Mouse (Mus musculus) hindbrain, embryonic 16.5 days (tissue): ENCODE data around the gene Exoc2. TPM values are rescaled to one million over a fixed set of nuclear protein-coding genes. Genes with fewer than 3 reads are reported as not detected.

ENCODE experiments used
- ATAC-seq: fragments of 200-750 bp; cut with Nextera tagmentation; 2 replicates; pipeline ENCODE4 v1.8.0; 2017; ENCODE audit warnings: moderate TSS enrichment, moderate library complexity
- H3K27ac ChIP-seq: fragments of 300-500 bp; sonication (generic); 2 replicates; pipeline ENCODE4 v1.5.1; 2014; ENCODE audit warnings: low read depth, mild to moderate bottlenecking, control low read depth, low read length, moderate library complexity
- H3K27me3 ChIP-seq: fragments of 300-500 bp; sonication (generic); replicated peaks from 2 replicates; pipeline ENCODE4 v1.6.1; 2014; ENCODE audit warnings: low read length; ENCODE audit not compliant: control insufficient read depth, insufficient read depth
- H3K36me3 ChIP-seq: fragments of 300-500 bp; sonication (generic); 2 replicates; pipeline ENCODE4 v1.6.1; 2014; ENCODE audit warnings: mild to moderate bottlenecking, low read length, moderate library complexity, mixed read lengths; ENCODE audit not compliant: control insufficient read depth, insufficient read depth
- H3K4me1 ChIP-seq: fragments of 300-500 bp; sonication (generic); 2 replicates; pipeline ENCODE4 v1.6.1; 2014; ENCODE audit warnings: low read depth, low read length; ENCODE audit not compliant: control insufficient read depth, insufficient read depth
- H3K4me2 ChIP-seq: fragments of 300-500 bp; sonication (generic); 2 replicates; pipeline ENCODE4 v1.6.1; 2014; ENCODE audit warnings: mild to moderate bottlenecking, low read length, control low read depth, moderate library complexity
- H3K4me3 ChIP-seq: fragments of 300-500 bp; sonication (generic); 2 replicates; pipeline ENCODE4 v1.5.1; 2014; ENCODE audit warnings: mild to moderate bottlenecking, low read length, control low read depth, moderate library complexity
- H3K9ac ChIP-seq: fragments of 300-500 bp; sonication (generic); 2 replicates; pipeline ENCODE4 v1.6.1; 2014; ENCODE audit warnings: low read depth, mild to moderate bottlenecking, control low read depth, low read length, moderate library complexity
- H3K9me3 ChIP-seq: fragments of 300-500 bp; sonication (generic); 2 replicates; pipeline ENCODE4 v1.6.1; 2014; ENCODE audit warnings: mild to moderate bottlenecking, low read length, moderate library complexity; ENCODE audit not compliant: control insufficient read depth
- WGBS: fragments of 180-500 bp; shearing (Covaris S2); extraction: QIAGEN DNeasy Blood & Tissue Kit; methylation state at CpG from one replicate; pipeline ENCODE4 v1.1.7; 2014; 5-methylcytosine and 5-hydroxymethylcytosine counted together
- polyA plus RNA-seq: library from polyadenylated mRNA; unstranded; fragments of >200 nt; fragmentation: Nextera tagmentation; extraction: Ambion mirVana; gene quantifications from 2 replicates; pipeline ENCODE4 v1.2.1, GENCODE M21; 2015

The Exoc2 gene
- polyA plus RNA-seq, 1 experiment from 2014 or later, result 46.7 TPM

GRCm38 (mm10) chr13:30809240-30809639 is 164.7 kb downstream of the Exoc2 start:
- 70% methylated on average over 7 of the region's 7 CpGs for WGBS

GRCm38 (mm10) chr13:30802336-30802955 is 171.4 kb downstream of the Exoc2 start:
- no peaks in the 10 kb centered on the region for H3K36me3 ChIP-seq

More at GRCm38 (mm10) chr13:30809240-30809639, 164.7 kb downstream of the Exoc2 start:
- H3K9me3 ChIP-seq, result no peaks in the 10 kb centered on the region
- no peak overlapping the region for H3K4me2 ChIP-seq
- peaks cover 9% of the 10 kb centered on the region for H3K36me3 ChIP-seq
- H3K4me3 ChIP-seq, result no peak overlapping the region
- H3K27me3 ChIP-seq, result no peaks in the 10 kb centered on the region
- no peak overlapping the region for H3K27ac ChIP-seq
- H3K9ac ChIP-seq, result no peak overlapping the region
- no peaks in the 10 kb centered on the region for H3K4me1 ChIP-seq
- no peak for ATAC-seq

GRCm38 (mm10) chr13:30801886-30802285 is 172.0 kb downstream of the Exoc2 start:
- Histone ChIP-seq H3K4me1 (no peaks in the 10 kb centered on the region), H3K4me3 (no peak overlapping the region), H3K36me3 (no peaks in the 10 kb centered on the region), H3K9ac (no peak overlapping the region), H3K4me2 (no peak overlapping the region), H3K9me3 (no peaks in the 10 kb centered on the region), H3K27me3 (no peaks in the 10 kb centered on the region), H3K27ac (no peak overlapping the region)
- 0 out of 2 replicates have a peak, but pooled peaks have one; percentile 37 for ATAC-seq
- 74% methylated on average over 4 of the region's 4 CpGs for WGBS

More at GRCm38 (mm10) chr13:30802336-30802955, 171.4 kb downstream of the Exoc2 start:
- Histone ChIP-seq H3K27me3 (no peaks in the 10 kb centered on the region), H3K9me3 (no peaks in the 10 kb centered on the region), H3K4me2 (no peak overlapping the region), H3K9ac (no peak overlapping the region), H3K27ac (no peak overlapping the region), H3K4me1 (no peaks in the 10 kb centered on the region), H3K4me3 (no peak overlapping the region)
- WGBS, result 95% methylated on average over 5 of the region's 5 CpGs
- ATAC-seq, result no peak

GRCm38 (mm10) chr13:30795960-30796359 is 177.9 kb downstream of the Exoc2 start:
- no peak for ATAC-seq
- Histone ChIP-seq H3K27me3 (no peaks in the 10 kb centered on the region), H3K36me3 (no peaks in the 10 kb centered on the region), H3K9me3 (no peaks in the 10 kb centered on the region), H3K4me1 (no peaks in the 10 kb centered on the region), H3K4me2 (no peak overlapping the region), H3K9ac (no peak overlapping the region), H3K4me3 (no peak overlapping the region), H3K27ac (no peak overlapping the region)
- WGBS, result 93% methylated on average over 4 of the region's 4 CpGs

GRCm38 (mm10) chr13:30793616-30794015 is 180.3 kb downstream of the Exoc2 start:
- no peaks in the 10 kb centered on the region for H3K4me1 ChIP-seq
- H3K27ac ChIP-seq, result no peak overlapping the region
- H3K4me2 ChIP-seq, result no peak overlapping the region
- no peaks in the 10 kb centered on the region for H3K27me3 ChIP-seq
- no peak overlapping the region for H3K9ac ChIP-seq
- H3K36me3 ChIP-seq, result no peaks in the 10 kb centered on the region
- WGBS, result 88% methylated on average over 5 of the region's 5 CpGs
- no peaks in the 10 kb centered on the region for H3K9me3 ChIP-seq
- H3K4me3 ChIP-seq, result no peak overlapping the region
- ATAC-seq, result no peak

GRCm38 (mm10) chr13:30793196-30793595 is 180.7 kb downstream of the Exoc2 start:
- Histone ChIP-seq H3K4me2 (no peak overlapping the region), H3K36me3 (no peaks in the 10 kb centered on the region), H3K27me3 (no peaks in the 10 kb centered on the region), H3K9me3 (no peaks in the 10 kb centered on the region), H3K4me1 (no peaks in the 10 kb centered on the region), H3K27ac (no peak overlapping the region), H3K4me3 (no peak overlapping the region), H3K9ac (no peak overlapping the region)
- no peak for ATAC-seq
- WGBS, result 92% methylated on average over 4 of the region's 4 CpGs

- ATAC-seq, result no peak
- Histone ChIP-seq H3K4me1 (no peaks in the 10 kb centered on the region), H3K27ac (no peak overlapping the region), H3K9ac (no peak overlapping the region), H3K27me3 (no peaks in the 10 kb centered on the region), H3K9me3 (no peaks in the 10 kb centered on the region), H3K4me3 (no peak overlapping the region), H3K4me2 (no peak overlapping the region), H3K36me3 (no peaks in the 10 kb centered on the region)
- WGBS, result 76% methylated on average over 3 of the region's 3 CpGs
Measured at GRCm38 (mm10) chr13:30792741-30793140, 181.2 kb downstream of the Exoc2 start.

GRCm38 (mm10) chr13:30792308-30792707 is 181.6 kb downstream of the Exoc2 start:
- Histone ChIP-seq H3K36me3 (no peaks in the 10 kb centered on the region), H3K27ac (no peak overlapping the region), H3K4me2 (no peak overlapping the region), H3K4me1 (no peaks in the 10 kb centered on the region), H3K4me3 (no peak overlapping the region), H3K9ac (no peak overlapping the region), H3K27me3 (no peaks in the 10 kb centered on the region), H3K9me3 (no peaks in the 10 kb centered on the region)
- 80% methylated on average over 9 of the region's 9 CpGs for WGBS
- ATAC-seq, result no peak

- no peak overlapping the region for H3K9ac ChIP-seq
- no peaks in the 10 kb centered on the region for H3K9me3 ChIP-seq
- no peak for ATAC-seq
- no peak overlapping the region for H3K4me2 ChIP-seq
- H3K36me3 ChIP-seq, result no peaks in the 10 kb centered on the region
- no peak overlapping the region for H3K4me3 ChIP-seq
- no peaks in the 10 kb centered on the region for H3K27me3 ChIP-seq
- WGBS, result 68% methylated on average over 5 of the region's 5 CpGs
- no peaks in the 10 kb centered on the region for H3K4me1 ChIP-seq
- H3K27ac ChIP-seq, result no peak overlapping the region
Measured at GRCm38 (mm10) chr13:30790016-30790415, 183.9 kb downstream of the Exoc2 start.
